Mouse (Mus musculus): ENCODE measurements around the gene Cnot6l.

GRCm38 (mm10) chr5:96207531-96207930, 43.6 kb upstream of the Cnot6l start:
- TF ChIP-seq SIN3A (IDR thresholded peaks at IDR 0.05; ENCODE audit: low read length) (no peak), CTCF (conservative IDR thresholded peaks at IDR 0.05 in 1 of 2, IDR thresholded peaks at IDR 0.05 in 1 of 2; ENCODE audit: low read depth in 2 of 2, low read length in 2 of 2) (no peak), RCOR1 (conservative IDR thresholded peaks at IDR 0.05; ENCODE audit: low read depth, low read length) (no peak), NELFE (IDR thresholded peaks at IDR 0.05; ENCODE audit: low read depth, low read length) (no peak), CHD2 (IDR thresholded peaks at IDR 0.05; ENCODE audit: low read length) (no peak), POLR2A (IDR thresholded peaks at IDR 0.05; ENCODE audit: low read depth, low read length) (no peak), POLR2AphosphoS2 (IDR thresholded peaks at IDR 0.05; ENCODE audit: low read depth, low read length) (no peak), MYC (IDR thresholded peaks at IDR 0.05; ENCODE audit: low read depth, low read length) (no peak), USF2 (conservative IDR thresholded peaks at IDR 0.05; ENCODE audit: low read depth, low read length) (no peak), E2F4 (IDR thresholded peaks at IDR 0.05; ENCODE audit: insufficient replicate concordance, low read depth, low read length) (no peak), TCF12 (IDR thresholded peaks at IDR 0.05; ENCODE audit: low read depth, low read length) (no peak), USF1 (IDR thresholded peaks at IDR 0.05; ENCODE audit: low read depth, low read length) (no peak)

All from CH12.LX (cell line).